Mouse (Mus musculus) adrenal gland, postnatal 10 days (tissue): ENCODE results near the gene H2-Oa. TPM values are rescaled to one million over a fixed set of nuclear protein-coding genes. Genes with fewer than 3 reads are reported as not detected.

Experiments used
- DNase-seq: peaks from one replicate; pipeline ENCODE4 v3.0.0; 2021; ENCODE audit warnings: mixed read lengths
- total RNA-seq, 2 experiments: library from RNA; stranded (reverse); gene quantifications; 2 replicates each; pipeline ENCODE4 v1.2.3; 2021

H2-Oa gene
- total RNA-seq, 2 experiments from 2014 or later: 1.4 to 1.5 TPM

GRCm38 (mm10) chr17:34101604-34102032, 9.5 kb downstream of the H2-Oa start:
- peak; percentile 97 for DNase-seq

- DNase-seq: no peak
These were observed 10.7 kb downstream of the H2-Oa start for GRCm38 (mm10) chr17:34102831-34103230.

GRCm38 (mm10) chr17:34104804-34105203, 12.7 kb downstream of the H2-Oa start:
- no peak for DNase-seq

- no peak for DNase-seq
These were observed 14.4 kb downstream of the H2-Oa start for GRCm38 (mm10) chr17:34106555-34106954.

- DNase-seq: no peak
These were observed 15.1 kb downstream of the H2-Oa start for GRCm38 (mm10) chr17:34107109-34107867.

GRCm38 (mm10) chr17:34108460-34108859, 16.3 kb downstream of the H2-Oa start:
- no peak for DNase-seq

- DNase-seq: no peak
These were observed 17.1 kb downstream of the H2-Oa start for GRCm38 (mm10) chr17:34109038-34109805.

- DNase-seq: no peak
These were observed 17.7 kb downstream of the H2-Oa start for GRCm38 (mm10) chr17:34109806-34110195.

- DNase-seq: no peak
These were observed 18.2 kb downstream of the H2-Oa start for GRCm38 (mm10) chr17:34110309-34110708.

DNA sequence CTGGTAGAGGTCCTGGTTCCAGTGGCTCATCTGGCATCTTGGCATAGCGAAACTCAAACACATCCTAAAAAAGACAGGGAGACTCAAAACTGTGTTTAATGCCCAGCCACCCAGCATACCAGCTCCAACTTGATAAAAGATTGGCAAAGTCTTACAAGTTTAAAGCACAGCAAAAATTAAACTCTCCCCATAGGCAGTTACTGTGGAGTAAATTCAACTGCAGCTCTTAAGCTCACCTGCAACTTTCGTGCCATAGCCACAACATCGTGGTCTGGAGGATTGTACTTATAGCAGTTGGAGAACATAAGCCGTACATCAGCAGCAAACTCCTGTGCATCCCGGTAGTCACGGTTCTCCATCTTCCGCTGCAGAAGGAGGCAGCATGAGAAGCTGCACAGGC, 22.0 kb downstream of the H2-Oa start:
- no peak for DNase-seq

- DNase-seq: peak; percentile 41
These were observed 24.7 kb downstream of the H2-Oa start for GRCm38 (mm10) chr17:34116736-34117370.

- no peak for DNase-seq
These were observed 25.4 kb downstream of the H2-Oa start for GRCm38 (mm10) chr17:34117421-34118112.

DNA sequence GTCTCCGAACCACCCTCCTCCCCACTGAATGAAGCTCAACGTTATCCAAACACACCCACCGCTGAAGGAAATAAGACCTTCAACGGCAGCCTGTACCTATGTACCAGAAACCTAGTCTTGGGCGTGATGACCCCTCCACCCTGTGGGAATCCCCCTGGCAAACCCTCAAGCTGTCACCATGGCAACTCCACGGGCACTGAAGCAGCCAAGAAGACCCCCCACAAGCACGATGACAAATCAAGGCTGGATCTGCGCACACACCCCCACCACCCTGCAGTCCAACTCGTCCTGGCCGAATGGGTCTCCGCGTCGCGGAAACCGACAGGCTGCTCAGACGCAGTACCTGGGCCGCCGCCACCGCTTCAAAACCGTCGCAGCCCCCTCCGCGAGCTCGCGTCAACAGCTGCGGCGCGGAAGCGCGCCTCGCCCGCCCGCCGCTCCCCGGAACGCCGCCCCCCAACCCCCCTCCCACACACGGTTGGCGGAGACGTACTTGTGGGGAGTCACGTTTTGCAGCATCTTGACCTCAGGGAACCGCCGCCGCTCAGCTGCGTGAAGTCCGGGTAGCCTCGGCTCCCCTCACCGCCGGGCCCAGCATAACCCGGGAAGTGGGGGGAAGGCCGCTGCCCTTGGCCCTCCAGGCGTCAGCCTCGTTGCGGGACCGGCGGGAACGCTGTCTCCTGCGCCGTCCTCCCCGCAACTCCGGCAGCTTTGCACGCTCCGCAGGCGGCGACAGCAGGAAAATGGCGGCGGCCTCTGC, 26.2 kb downstream of the H2-Oa start:
- DNase-seq: peak; percentile 49

DNA sequence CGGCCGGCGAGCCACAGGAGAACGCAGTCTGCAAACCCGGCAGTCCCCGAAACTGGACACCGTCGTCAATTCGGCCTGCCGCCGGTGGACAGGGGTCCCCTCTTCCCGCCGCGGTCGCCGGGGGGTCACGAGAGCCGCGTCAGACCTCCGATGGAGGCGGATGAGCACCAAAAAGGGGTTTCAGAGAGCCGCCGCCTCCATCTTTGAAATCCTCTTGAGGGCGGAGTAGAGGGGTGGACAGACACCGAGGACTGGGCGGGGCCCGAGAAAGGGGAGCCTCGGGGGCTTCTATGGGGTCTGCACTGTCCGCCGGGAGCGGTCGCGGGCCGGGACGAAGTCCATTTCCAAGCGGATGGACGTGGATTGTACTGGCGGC, 26.7 kb downstream of the H2-Oa start:
- no peak for DNase-seq

- peak; percentile 99 for DNase-seq
These were observed 27.4 kb downstream of the H2-Oa start, which contains the start of gene H2-DMa for GRCm38 (mm10) chr17:34119249-34120179. Gene H2-DMa, plus strand, starts transcription at chr17:34119541.

DNA sequence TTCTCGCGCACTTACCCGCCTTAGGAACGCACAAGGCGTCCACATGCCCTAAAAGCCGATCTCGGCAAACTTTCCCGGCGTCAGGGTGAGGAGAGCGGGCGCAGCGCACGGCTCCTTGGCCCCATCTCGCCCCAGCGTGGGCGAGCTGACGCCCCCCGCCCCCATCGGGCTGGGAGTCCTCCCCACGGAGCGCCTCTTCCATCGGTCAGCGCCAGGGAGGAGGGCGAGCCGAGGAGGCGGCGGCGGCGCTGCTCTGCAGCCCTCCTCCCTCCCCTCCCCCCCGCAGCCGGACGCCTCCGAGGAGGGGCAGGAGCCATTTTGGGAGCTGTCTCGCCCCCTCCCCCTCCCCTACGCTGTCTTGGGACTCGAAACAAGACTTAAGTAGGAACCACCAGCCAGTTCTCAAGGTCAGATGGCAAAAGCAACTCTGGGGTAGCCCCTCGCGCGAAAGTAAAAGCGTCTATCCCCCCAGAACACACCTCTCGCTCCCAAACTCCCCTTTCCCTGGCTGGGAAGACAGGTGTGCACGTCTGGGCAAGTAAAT, 28.1 kb downstream of the H2-Oa start:
- DNase-seq: peak; percentile 95

GRCm38 (mm10) chr17:34120814-34121171, 28.7 kb downstream of the H2-Oa start:
- DNase-seq: peak; percentile 88

DNA sequence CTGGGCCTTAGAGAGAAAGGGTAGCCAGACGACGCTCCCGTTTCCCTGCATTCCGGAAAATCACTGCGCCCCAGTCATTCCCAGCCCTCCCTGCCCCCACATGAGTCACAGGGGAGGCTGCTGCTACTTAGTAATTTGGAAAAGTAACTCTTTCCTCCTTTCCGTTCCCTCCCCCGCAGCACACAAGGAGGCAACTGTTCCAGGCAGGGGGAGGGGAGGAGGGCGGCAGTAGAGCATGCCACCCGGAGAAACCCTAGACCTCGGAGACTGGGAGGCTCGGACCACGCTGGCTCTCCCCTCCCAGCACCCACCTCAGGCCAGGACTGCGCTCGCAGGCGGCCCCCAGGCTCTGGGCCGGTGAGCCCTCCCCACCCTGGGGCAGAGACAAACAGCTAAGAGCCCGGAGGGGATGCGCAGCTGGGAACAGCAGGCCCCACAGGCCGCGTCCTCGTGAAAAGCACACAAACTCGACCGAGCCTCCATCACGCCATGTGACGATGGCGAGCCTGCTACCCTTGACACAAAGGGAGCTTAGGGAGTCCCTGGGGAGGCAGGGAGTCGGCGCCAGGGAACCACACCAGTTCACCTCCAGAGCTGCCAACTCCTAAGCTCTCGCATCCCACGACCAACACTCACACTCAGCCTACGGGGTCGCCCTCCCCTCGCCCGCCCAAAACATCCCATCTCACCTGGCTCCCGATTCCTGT, 29.2 kb downstream of the H2-Oa start:
- DNase-seq: peak; percentile 92

- DNase-seq: peak; percentile 82
These were observed 29.7 kb downstream of the H2-Oa start for GRCm38 (mm10) chr17:34121879-34122187.
